Mouse (Mus musculus): ENCODE results near the gene Rrm2.

DNA sequence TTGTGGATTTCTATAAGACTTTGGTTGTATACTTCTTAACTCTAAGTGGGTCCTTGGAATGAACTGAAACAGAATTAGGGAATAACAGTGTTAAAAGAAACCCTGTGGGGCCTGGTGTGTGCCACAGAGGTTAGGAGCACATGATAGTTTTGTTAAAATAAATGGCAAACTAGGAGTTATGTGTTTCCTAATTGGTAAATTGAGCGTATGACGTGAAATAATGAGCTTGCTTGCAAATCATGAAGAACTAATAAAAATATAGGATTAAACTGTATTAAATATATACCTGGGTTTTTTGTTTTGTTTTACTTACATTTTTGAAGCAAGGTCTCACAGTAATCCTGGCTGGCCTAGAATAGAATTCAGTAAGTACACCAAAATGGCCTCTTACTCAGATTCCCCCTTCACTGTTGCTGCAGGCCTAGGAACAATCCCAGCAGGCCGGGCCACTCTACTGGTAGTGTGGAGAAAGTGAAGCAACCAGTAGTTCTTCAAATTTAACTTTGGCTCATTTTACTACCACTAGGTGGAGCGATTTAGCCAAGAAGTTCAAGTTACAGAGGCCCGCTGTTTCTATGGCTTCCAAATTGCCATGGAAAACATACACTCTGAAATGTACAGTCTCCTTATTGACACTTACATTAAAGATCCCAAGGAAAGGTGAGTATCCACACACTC, 1.9 kb downstream of the Rrm2 start:
- TF ChIP-seq CTCF (IDR thresholded peaks at IDR 0.05; ENCODE audit: low read depth) = peak; percentile 73
- no peak for TF ChIP-seq EP300 (IDR thresholded peaks at IDR 0.05; ENCODE audit: low read depth)

All from liver, embryonic 14.5 days (tissue).